Mouse (Mus musculus) brain, embryonic 14.5 days (tissue): Measurements from ENCODE around the gene Tmem87b. TPM values are rescaled to one million over a fixed set of nuclear protein-coding genes. Genes with fewer than 3 reads are reported as not detected.

Experiments used
- DNase-seq: peaks from one replicate; pipeline ENCODE4 v3.0.0-alpha.2; 2011; ENCODE audit warnings: low read depth
- CTCF ChIP-seq: fragments of 200-500 bp; IDR thresholded peaks from 2 replicates; pipeline ENCODE4 v1.5.1; 2012; ENCODE audit warnings: inconsistent platforms, mild to moderate bottlenecking, moderate library complexity, borderline replicate concordance; ENCODE audit not compliant: insufficient read depth, insufficient read length; ENCODE audit errors: extremely low read depth
- POLR2A ChIP-seq: fragments of 200-500 bp; IDR thresholded peaks from 2 replicates; pipeline ENCODE4 v1.6.1; 2012; ENCODE audit warnings: mild to moderate bottlenecking, inconsistent platforms, borderline replicate concordance; ENCODE audit not compliant: poor library complexity, insufficient read depth, insufficient read length, severe bottlenecking; ENCODE audit errors: extremely low read depth
- polyA plus RNA-seq: library from polyadenylated mRNA; depleted of rRNA; stranded (reverse); fragments of >200 nt; gene quantifications from 2 replicates; pipeline ENCODE4 v1.2.3, GENCODE M21; 2012; rRNA removed

The Tmem87b gene
- polyA plus RNA-seq, 1 experiment = 28.3 TPM

- no peak for DNase-seq
- TF ChIP-seq POLR2A (no peak), CTCF (no peak)
Observed at GRCm38 (mm10) chr2:128903661-128904060, 85.7 kb downstream of the Tmem87b start.

Other genes with a start within 250 kb of the Tmem87b start
- not detected in 2 replicates for gene Spdye4c, start 226.9 kb upstream of the Tmem87b start, polyA plus RNA-seq
- gene Anapc1, start 130.7 kb upstream of the Tmem87b start, polyA plus RNA-seq = 52.1 and 63.7 TPM in 2 replicates
- 0.73 and 1.7 TPM in 2 replicates for gene Mertk, start 119.2 kb upstream of the Tmem87b start, polyA plus RNA-seq
- gene Fbln7, start 44.9 kb downstream of the Tmem87b start, polyA plus RNA-seq = 1.3 and 1.7 TPM in 2 replicates
- gene Zc3h8, start 126.0 kb downstream of the Tmem87b start, polyA plus RNA-seq = 6.3 and 8.7 TPM in 2 replicates
- 2.4 and 4.0 TPM in 2 replicates for gene Zc3h6, start 149.3 kb downstream of the Tmem87b start, polyA plus RNA-seq
- gene Gm10762, start 149.6 kb downstream of the Tmem87b start, polyA plus RNA-seq = 18.4 and 18.5 TPM in 2 replicates
- 0.78 and 0.90 TPM in 2 replicates for gene Vinac1, start 230.1 kb downstream of the Tmem87b start, polyA plus RNA-seq
- gene Ttl, start 247.8 kb downstream of the Tmem87b start, polyA plus RNA-seq = 22.3 and 30.4 TPM in 2 replicates